Mouse (Mus musculus) gastrocnemius, adult 8-10 months (tissue): ENCODE results near the gene Rufy1. TPM values are rescaled to one million over a fixed set of nuclear protein-coding genes. Genes with fewer than 3 reads are reported as not detected.
"Not testable (repeated sequence)": the region's sequence is repeated elsewhere in the genome, so short reads cannot be mapped to it uniquely, and the experiment has no call there.

Source experiments
- DNase-seq, 2 experiments: peaks; one replicate each; pipeline ENCODE4 v3.0.0; 2022; ENCODE audit warnings: low spot score in 2 of 2
- total RNA-seq, 4 experiments: library from RNA; stranded (reverse); gene quantifications; 2 replicates each; pipeline ENCODE4 v1.2.4; 2022

Gene Rufy1
- 10 to 100 TPM; 21.2 to 24.9 (median 22.0) TPM for total RNA-seq

GRCm38 (mm10) chr11:50430277-50431133 is at the start of gene Rufy1:
Gene Rufy1 (minus strand): TSS chr11:50431125.
- DNase-seq: peak; percentile 75 to 77

DNA sequence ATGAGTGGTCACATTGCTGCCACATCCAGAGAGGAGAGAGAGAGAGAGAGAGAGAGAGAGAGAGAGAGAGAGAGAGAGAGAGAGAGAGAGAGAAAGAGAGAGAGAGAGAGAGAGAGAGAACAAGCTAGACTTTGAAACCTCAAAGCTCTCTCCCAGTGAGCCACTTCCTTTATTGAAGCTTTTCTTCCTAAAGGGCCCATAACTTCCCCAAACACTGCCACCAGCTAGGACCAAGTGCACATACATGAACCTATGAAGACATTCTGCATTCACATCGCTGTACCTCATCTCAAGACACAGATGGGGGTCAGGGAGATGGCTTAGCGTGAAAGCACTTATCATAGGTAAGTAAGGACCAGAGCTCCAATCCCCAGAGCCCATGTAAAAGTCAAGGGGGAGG is 47.1 kb upstream of the Rufy1 start:
- DNase-seq: no peak

- DNase-seq: peak; percentile 38 to 53
Measured at GRCm38 (mm10) chr11:50477486-50478070, 46.7 kb upstream of the Rufy1 start.

DNA sequence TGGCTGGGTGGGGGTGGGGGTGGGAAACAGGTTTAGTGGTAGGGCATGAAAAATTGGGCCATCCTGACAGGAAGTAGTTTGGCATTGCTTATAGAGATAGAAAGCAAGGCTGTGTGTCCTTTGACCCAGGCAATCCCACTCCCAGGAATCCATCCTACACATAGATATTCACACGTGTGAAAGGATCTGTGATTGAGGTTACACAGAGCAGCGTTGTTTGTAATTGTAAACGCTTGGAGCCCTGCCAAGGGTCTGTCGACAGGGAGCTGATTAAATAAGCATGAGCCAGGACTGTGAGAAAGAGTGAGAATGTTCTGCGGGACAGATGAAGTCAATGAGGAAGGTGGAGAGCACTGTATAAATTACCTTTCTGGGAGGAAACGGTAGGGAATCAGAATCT is 46.0 kb upstream of the Rufy1 start:
- DNase-seq: peak; percentile 26 to 35

DNA sequence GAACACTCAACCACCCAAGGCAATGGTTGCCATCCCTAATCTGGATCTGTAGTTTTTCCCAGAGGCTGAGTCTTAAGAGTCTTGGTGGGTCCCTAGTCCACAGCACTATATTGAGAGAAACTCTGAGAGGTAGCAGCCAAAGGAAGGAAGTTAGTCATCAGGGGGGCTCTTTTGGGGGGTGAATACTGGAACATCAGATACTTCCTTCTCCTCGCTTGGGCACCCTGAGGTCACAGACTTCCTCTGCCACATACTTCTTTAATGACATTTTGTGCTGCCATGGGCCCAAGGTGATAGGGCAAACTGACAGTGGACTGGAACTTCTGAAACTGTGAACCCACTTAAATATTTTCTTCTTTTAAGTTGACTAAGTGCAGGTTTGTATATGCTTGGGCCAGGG is 43.0 kb upstream of the Rufy1 start:
- DNase-seq: no peak

GRCm38 (mm10) chr11:50472161-50472939 is 41.4 kb upstream of the Rufy1 start:
- DNase-seq: no peak

GRCm38 (mm10) chr11:50461481-50461880 is 30.6 kb upstream of the Rufy1 start:
- DNase-seq: no peak

DNA sequence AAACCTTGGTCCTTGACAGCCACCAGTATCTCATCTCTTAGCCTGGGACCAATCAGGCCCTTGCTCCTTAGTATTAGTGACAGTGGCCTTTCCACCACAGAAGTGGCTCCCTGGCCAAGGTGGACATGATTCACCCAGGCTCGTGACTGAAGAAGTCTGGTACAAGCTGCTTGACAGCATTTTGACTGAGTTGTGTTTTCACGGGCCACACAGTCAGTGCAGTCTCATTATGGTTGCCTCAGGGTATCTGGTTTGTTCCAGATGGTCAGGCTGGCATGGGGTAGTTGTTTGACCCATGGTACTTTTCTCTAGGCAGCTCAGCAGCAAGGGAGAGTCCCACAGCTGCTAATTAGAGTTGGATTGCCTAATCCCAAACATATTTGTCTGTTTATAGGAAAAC is 28.3 kb upstream of the Rufy1 start:
- no peak for DNase-seq

DNA sequence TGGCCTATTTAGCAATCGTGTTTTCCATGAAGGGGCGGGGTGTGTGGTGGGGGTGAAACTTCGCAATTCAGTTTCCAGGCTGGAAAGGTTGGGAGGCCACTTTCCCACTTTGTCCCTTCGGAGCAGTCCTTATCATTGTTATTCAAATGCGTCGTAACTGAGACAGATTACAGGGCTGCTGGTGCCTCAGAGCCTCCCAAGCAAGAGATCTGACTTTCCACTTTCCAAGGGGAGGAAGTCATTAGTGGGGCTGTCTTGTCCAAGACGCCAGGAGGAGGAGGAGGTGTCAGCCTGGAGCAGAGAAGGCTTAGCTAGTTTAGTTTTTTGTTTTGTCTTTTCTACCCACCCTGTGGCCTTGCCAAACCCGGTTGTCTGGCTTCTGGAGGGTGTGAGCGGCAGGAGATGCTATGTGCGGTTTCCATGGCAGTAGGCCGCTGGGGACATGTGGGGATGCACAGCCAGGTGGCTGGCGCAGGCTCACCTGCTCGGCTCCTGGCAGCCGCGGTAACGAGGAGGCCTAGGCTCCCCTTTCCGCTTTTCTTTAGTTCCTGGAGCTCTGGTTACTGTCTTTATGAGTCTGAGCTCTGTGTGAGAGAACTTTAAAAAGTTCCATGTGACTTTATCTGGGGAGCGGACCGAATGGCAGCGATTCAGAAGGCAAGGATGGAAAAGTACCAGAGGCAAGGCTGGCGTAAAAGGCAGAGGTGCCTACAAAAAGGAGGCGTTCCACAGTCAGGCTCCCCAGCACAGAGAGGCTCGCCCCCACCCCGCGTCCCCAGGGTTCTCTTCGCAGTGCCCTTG is 26.4 kb upstream of the Rufy1 start:
- peak in 1 of 2 experiments; percentile 28 for DNase-seq

- DNase-seq: no peak
Measured at GRCm38 (mm10) chr11:50456455-50456854, 25.5 kb upstream of the Rufy1 start.

GRCm38 (mm10) chr11:50454934-50455333 is 24.0 kb upstream of the Rufy1 start:
- no peak for DNase-seq

GRCm38 (mm10) chr11:50450236-50450635 is 19.3 kb upstream of the Rufy1 start:
- no peak for DNase-seq

- DNase-seq: not testable (repeated sequence)
Measured at GRCm38 (mm10) chr11:50448163-50448562, 17.2 kb upstream of the Rufy1 start.

DNA sequence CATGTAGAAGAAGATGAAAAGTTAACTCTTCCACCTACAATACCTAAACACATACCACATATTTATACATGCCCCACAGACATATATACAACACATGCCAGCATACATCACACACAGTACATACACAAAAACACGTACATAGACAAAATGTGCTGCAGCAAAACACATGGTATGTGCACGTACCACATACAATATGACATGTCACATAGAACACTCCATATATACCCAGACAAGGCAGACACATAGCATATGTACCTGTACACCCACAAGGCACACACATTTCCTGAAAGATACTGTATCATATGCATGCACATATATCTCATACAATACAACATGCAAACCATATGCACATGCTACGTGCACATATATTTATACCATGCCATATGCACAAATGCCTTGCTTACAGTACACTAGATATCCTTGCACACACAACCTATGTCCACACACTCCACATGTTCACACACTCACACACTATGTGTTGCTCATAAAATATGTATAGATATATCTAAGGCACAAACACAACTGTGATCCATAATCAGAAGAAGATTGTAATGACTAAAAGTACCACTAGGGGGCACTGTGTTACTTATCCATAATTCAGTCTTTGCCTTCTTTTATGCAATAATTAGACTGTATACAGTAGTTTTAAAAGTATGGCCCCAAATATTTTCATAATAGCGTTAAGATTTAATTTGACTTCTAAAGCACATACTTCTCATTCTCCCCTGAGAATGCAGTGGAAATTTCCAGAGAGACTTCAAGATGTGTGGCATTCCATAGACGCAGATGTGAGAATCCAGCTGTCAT is 12.5 kb upstream of the Rufy1 start:
- no peak for DNase-seq

DNA sequence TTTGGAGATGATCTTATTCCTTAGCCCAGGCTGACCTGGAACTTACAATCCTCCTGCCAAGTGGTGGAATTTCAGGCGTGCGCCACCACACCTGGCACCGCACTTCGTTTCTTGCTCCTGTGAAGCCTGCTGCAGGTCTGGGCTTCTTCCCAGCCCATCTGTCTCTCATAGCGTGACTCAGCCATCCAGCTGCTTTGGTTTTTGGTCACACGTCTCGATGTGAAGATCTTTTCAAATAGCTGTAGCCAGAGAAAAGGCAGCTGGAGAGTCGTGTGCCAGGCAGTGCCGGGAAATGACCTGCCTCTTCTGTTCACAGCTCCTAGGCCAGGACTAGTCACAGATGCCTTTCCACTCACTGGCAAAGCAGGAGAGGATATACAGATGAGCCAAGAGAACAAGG is 10.7 kb upstream of the Rufy1 start:
- DNase-seq: peak in 1 of 2 experiments; percentile 45

DNA sequence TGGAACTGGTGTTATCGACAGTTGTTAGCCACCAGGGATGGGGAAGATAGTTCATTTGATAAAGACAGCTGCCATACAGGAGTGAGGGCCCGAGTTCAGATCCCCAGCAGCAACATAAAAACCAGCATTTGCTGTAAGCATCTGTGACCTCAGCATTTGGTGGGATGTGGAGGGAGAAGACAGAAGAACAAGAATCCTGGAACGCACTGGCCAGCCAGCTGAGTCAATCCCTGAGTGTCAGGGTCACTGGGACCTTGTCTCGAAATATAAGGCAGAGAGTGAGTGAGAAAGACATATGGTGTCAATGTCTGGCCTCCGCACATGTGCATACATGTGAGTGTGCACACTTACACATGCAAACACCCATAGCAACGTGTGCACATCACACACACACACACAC is 9.8 kb upstream of the Rufy1 start:
- no peak for DNase-seq

DNA sequence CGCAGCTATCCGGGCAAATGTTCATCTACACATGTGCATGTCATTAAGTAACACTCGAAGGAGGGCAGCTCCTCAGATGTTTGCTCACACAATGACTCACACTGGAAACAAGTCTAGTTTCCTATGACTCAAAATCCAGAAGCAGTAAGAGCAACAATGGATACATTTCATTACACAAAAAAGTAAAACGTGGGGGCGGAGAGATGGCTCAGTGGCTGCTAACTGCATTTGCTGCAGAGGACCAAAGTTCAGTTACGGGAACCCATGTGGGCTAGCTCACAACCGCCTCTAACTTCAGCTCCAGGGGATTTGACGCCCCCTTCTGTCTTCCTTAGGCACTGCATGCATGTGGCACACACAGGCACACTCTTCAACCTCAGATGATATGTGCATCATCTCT is 8.9 kb upstream of the Rufy1 start:
- DNase-seq: no peak

DNA sequence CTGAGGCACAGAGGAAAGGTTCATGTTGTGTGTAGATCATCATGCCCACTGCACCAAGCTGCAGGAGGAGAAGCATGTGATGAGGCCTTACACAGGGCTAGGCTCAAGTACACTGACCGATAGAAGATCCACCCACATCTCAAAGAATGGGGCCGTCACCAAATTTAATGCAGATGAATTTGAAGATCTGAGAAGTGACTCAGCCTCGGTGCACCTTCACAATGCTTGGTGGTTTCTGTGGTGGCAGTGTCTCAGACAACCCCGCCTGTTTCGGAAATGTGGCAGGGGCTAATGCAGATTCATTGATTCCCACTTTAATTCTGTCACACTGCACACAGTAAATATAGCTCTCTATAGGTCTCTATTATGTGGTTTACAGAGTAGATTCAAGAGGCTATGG is 2.0 kb upstream of the Rufy1 start:
- no peak for DNase-seq

GRCm38 (mm10) chr11:50432069-50432440 is 1.1 kb upstream of the Rufy1 start:
- no peak for DNase-seq
